8 mouse cellular contexts compared by ENCODE assay signal in the genomic region with DNA sequence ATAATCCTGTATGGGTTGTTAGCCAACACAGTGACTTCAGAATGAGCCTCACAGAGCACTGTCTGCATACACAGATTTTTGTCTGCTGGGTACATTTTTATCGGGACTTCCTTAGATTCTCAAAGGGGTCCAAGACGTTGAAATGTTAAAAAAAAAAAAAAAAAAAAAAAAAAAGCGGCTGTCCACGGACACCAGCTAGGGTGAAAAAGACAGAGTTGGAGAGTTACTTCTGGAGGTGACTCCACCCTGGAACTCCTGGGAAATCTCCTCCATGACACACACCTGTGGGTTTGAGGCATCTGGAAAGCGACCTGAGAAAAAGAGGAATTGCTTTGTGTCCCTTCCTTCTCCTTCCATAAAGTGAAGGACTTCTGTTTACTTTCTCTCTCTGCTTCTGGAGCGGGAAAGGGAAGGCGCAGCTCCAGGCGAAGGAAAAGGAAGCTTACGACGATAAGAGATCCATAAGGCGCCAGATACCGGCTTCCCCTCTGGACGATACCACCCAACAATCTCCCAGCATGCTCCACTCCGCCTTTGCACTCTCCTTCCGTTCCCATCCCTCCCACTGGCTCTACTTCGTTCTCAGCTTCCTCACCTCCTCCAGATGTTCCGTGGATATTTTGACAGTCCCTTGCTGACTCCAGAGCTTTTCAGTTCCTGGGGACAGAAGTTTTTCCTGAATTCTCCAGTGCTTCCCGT. TPM values are rescaled to one million over a fixed set of nuclear protein-coding genes. Genes with fewer than 3 reads are reported as not detected.
A peak's percentile ranks its signal among the peaks of the same experiment; 100 is the strongest.
DNase-seq lines count a peak whose midpoint lies in the region; ATAC-seq and TF ChIP-seq lines count a peak whose summit lies in the region.

No protein-coding gene starts in this region.

- no peak for TF ChIP-seq POLR2A in olfactory bulb, adult 2 months (IDR thresholded peaks at IDR 0.05; ENCODE audit: insufficient read depth, low read depth, low read length)

- TF ChIP-seq CTCF in E14TG2a.4 (conservative IDR thresholded peaks at IDR 0.05; ENCODE audit: low read length): no peak
- TF ChIP-seq CTCF in olfactory bulb, adult 2 months (IDR thresholded peaks at IDR 0.05; ENCODE audit: insufficient read depth, low read depth, low read length): no peak

- peaks cover 17% of the 10 kb centered on the region for H3K4me1 ChIP-seq in E14TG2a.4 (replicated peaks; ENCODE audit: low read depth, low read length)
- H3K4me1 ChIP-seq in brown adipose tissue, adult 24 weeks (ENCODE audit: control insufficient read depth, insufficient read depth, insufficient read length, low read length): peaks cover 17% of the 10 kb centered on the region
- no peaks in the 10 kb centered on the region for H3K4me1 ChIP-seq in hindbrain, embryonic 13.5 days (replicated peaks)
- peaks cover 28% of the 10 kb centered on the region for H3K4me1 ChIP-seq in liver, embryonic 12.5 days
- peaks cover 4% of the 10 kb centered on the region; the same call in 1 of the 2 replicates for H3K4me1 ChIP-seq in olfactory bulb, adult 2 months (ENCODE audit: control insufficient read depth, insufficient read depth, low read length)

- H3K27me3 ChIP-seq in E14TG2a.4 (ENCODE audit: insufficient read depth, low read length): peaks cover 10% of the 10 kb centered on the region
- H3K27me3 ChIP-seq in hindbrain, embryonic 13.5 days: no peaks in the 10 kb centered on the region
- 0 out of 2 replicates have a peak, but pooled peaks cover under 1% of the 10 kb centered on the region for H3K27me3 ChIP-seq in liver, embryonic 12.5 days (replicated peaks)

- no peak for DNase-seq in T-cell, adult 2 months (ENCODE audit: low spot score)
- no peak for DNase-seq in B cell, adult 2 months
- DNase-seq in layer of hippocampus, adult 11-12 months (ENCODE audit: low spot score): no peak

- 55% methylated on average over 18 of the region's 18 CpGs for WGBS in hindbrain, embryonic 13.5 days
- WGBS in liver, embryonic 12.5 days (ENCODE audit: insufficient replicate concordance): 12% methylated on average over 16 of the region's 18 CpGs
- WGBS in olfactory bulb, adult 2 months: 58% methylated on average over 18 of the region's 18 CpGs

- peak overlapping the region; percentile 37 for H3K4me3 ChIP-seq in E14TG2a.4 (replicated peaks; ENCODE audit: low read length)
- peak overlapping the region; percentile 52 for H3K4me3 ChIP-seq in brown adipose tissue, adult 24 weeks (ENCODE audit: insufficient read depth, low read depth, low read length)
- no peak overlapping the region for H3K4me3 ChIP-seq in hindbrain, embryonic 13.5 days
- H3K4me3 ChIP-seq in liver, embryonic 12.5 days: peak overlapping the region; percentile 27; the same call in 1 of the 2 replicates
- peak overlapping the region; percentile 11 for H3K4me3 ChIP-seq in olfactory bulb, adult 2 months (ENCODE audit: insufficient read depth, low read depth, low read length)

- no peak overlapping the region for H3K9ac ChIP-seq in hindbrain, embryonic 13.5 days
- no peak overlapping the region for H3K9ac ChIP-seq in liver, embryonic 12.5 days

- H3K9me3 ChIP-seq in E14TG2a.4 (ENCODE audit: low read length): peaks cover 6% of the 10 kb centered on the region; the same call in 1 of the 2 replicates
- H3K9me3 ChIP-seq in hindbrain, embryonic 13.5 days: no peaks in the 10 kb centered on the region
- H3K9me3 ChIP-seq in liver, embryonic 12.5 days (replicated peaks): no peaks in the 10 kb centered on the region

- H3K4me2 ChIP-seq in hindbrain, embryonic 13.5 days: peak overlapping the region; percentile 32
- H3K4me2 ChIP-seq in liver, embryonic 12.5 days: peak overlapping the region; percentile 59

- no peak for ATAC-seq in hindbrain, embryonic 13.5 days (ENCODE audit: low FRiP score)
- peak; percentile 35; the same call in 1 of the 2 replicates for ATAC-seq in liver, embryonic 12.5 days

- H3K36me3 ChIP-seq in E14TG2a.4 (ENCODE audit: insufficient read depth, low read length): no peaks in the 10 kb centered on the region
- H3K36me3 ChIP-seq in hindbrain, embryonic 13.5 days: no peaks in the 10 kb centered on the region
- no peaks in the 10 kb centered on the region for H3K36me3 ChIP-seq in liver, embryonic 12.5 days

- peak overlapping the region; percentile 93 for H3K27ac ChIP-seq in brown adipose tissue, adult 24 weeks (replicated peaks; ENCODE audit: low read depth, low read length)
- no peak overlapping the region for H3K27ac ChIP-seq in hindbrain, embryonic 13.5 days
- no peak overlapping the region for H3K27ac ChIP-seq in liver, embryonic 12.5 days
- no peak overlapping the region for H3K27ac ChIP-seq in olfactory bulb, adult 2 months (ENCODE audit: insufficient read depth, low read depth, low read length)

RNA-seq across cellular contexts. Expression of a gene that starts 3.6 kb away (rescaled TPM):
- polyA plus RNA-seq in brown adipose tissue, adult 24 weeks (2012; ENCODE audit: insufficient read depth, insufficient read length, missing spikeins): not detected in 2 replicates
- not detected in 2 replicates for polyA plus RNA-seq in hindbrain, embryonic 13.5 days (2015; fragmentation: Nextera tagmentation; extraction: Ambion mirVana)
- polyA plus RNA-seq in liver, embryonic 12.5 days (2016; fragmentation: Nextera tagmentation; extraction: Ambion mirVana): 0.22 and 0.30 TPM in 2 replicates
- not detected in 2 replicates for polyA plus RNA-seq in olfactory bulb, adult 2 months (2012; ENCODE audit: insufficient read depth, insufficient read length, low replicate concordance, missing spikeins)

RNA-seq across cellular contexts. Expression of a gene that starts 3.7 kb away (rescaled TPM):
- not detected in 2 replicates for polyA plus RNA-seq in brown adipose tissue, adult 24 weeks (2012; ENCODE audit: insufficient read depth, insufficient read length, missing spikeins)
- not detected in 2 replicates for polyA plus RNA-seq in hindbrain, embryonic 13.5 days (2015; fragmentation: Nextera tagmentation; extraction: Ambion mirVana)
- 0.11 and 0.18 TPM in 2 replicates for polyA plus RNA-seq in liver, embryonic 12.5 days (2016; fragmentation: Nextera tagmentation; extraction: Ambion mirVana)
- not detected in 2 replicates for polyA plus RNA-seq in olfactory bulb, adult 2 months (2012; ENCODE audit: insufficient read depth, insufficient read length, low replicate concordance, missing spikeins)

RNA-seq across cellular contexts. Expression of a gene that starts 4.4 kb away (rescaled TPM):
- polyA plus RNA-seq in brown adipose tissue, adult 24 weeks (2012; ENCODE audit: insufficient read depth, insufficient read length, missing spikeins): 1.5 TPM in 2 replicates
- polyA plus RNA-seq in hindbrain, embryonic 13.5 days (2015; fragmentation: Nextera tagmentation; extraction: Ambion mirVana): 0.81 and 0.83 TPM in 2 replicates
- polyA plus RNA-seq in liver, embryonic 12.5 days (2016; fragmentation: Nextera tagmentation; extraction: Ambion mirVana): 10.3 and 11.2 TPM in 2 replicates
- not detected in 2 replicates for polyA plus RNA-seq in olfactory bulb, adult 2 months (2012; ENCODE audit: insufficient read depth, insufficient read length, low replicate concordance, missing spikeins)

RNA-seq across cellular contexts. Expression of a gene that starts 16.6 kb away (rescaled TPM):
- polyA plus RNA-seq in brown adipose tissue, adult 24 weeks (2012; ENCODE audit: insufficient read depth, insufficient read length, missing spikeins): 2.7 and 3.3 TPM in 2 replicates
- polyA plus RNA-seq in hindbrain, embryonic 13.5 days (2015; fragmentation: Nextera tagmentation; extraction: Ambion mirVana): 3.7 and 3.8 TPM in 2 replicates
- polyA plus RNA-seq in liver, embryonic 12.5 days (2016; fragmentation: Nextera tagmentation; extraction: Ambion mirVana): 1.3 and 1.4 TPM in 2 replicates
- not detected in 2 replicates for polyA plus RNA-seq in olfactory bulb, adult 2 months (2012; ENCODE audit: insufficient read depth, insufficient read length, low replicate concordance, missing spikeins)

RNA-seq across cellular contexts. Expression of a gene that starts 20.3 kb away (rescaled TPM):
- polyA plus RNA-seq in brown adipose tissue, adult 24 weeks (2012; ENCODE audit: insufficient read depth, insufficient read length, missing spikeins): not detected in 2 replicates
- 0.13 and 0.16 TPM in 2 replicates for polyA plus RNA-seq in hindbrain, embryonic 13.5 days (2015; fragmentation: Nextera tagmentation; extraction: Ambion mirVana)
- polyA plus RNA-seq in liver, embryonic 12.5 days (2016; fragmentation: Nextera tagmentation; extraction: Ambion mirVana): not detected in 2 replicates
- polyA plus RNA-seq in olfactory bulb, adult 2 months (2012; ENCODE audit: insufficient read depth, insufficient read length, low replicate concordance, missing spikeins): not detected in 2 replicates
